ENCODE assay signal across 10 mouse cellular contexts in genomic region chr10:111516804-111517436, GRCm38 (mm10). TPM values are rescaled to one million over a fixed set of nuclear protein-coding genes. Genes with fewer than 3 reads are reported as not detected.
DNase-seq lines count a peak whose midpoint lies in the region; ATAC-seq and TF ChIP-seq lines count a peak whose summit lies in the region.
"Had no signal": no experiment of that assay in that cellular context is flagged by ENCODE, and none has a peak within 500 bp of the region (broad histone marks: within the 10 kb centered on the region; RNA-seq: fewer than 3 reads in every experiment).

No protein-coding gene starts in this region.

- 82% methylated on average over 8 of the region's 8 CpGs for WGBS in limb, embryonic 11.5 days
- WGBS in hindbrain, embryonic 14.5 days = 90% methylated on average over 8 of the region's 8 CpGs

- DNase-seq in gastrocnemius, adult 2 months = no peak
- no peak for DNase-seq in gastrocnemius, adult 18-20 months (ENCODE audit: low spot score)
- peak; percentile 64 for DNase-seq in thymus, postnatal 0 days (ENCODE audit: low spot score)
- no peak for DNase-seq in thymus, adult 18-20 months
- no peak for DNase-seq in limb, embryonic 11.5 days (ENCODE audit: low spot score)
- peak; percentile 49 for DNase-seq in thymus, postnatal 4 days
- no peak for DNase-seq in testis, postnatal 10 days (ENCODE audit: low spot score)
- DNase-seq in hindbrain, embryonic 14.5 days (ENCODE audit: low spot score) = no peak
- DNase-seq: embryo, embryonic 11 days had no signal

- H3K4me2 ChIP-seq in limb, embryonic 11.5 days (ENCODE audit: low read depth, severe bottlenecking) = no peak overlapping the region
- no peak overlapping the region for H3K4me2 ChIP-seq in hindbrain, embryonic 14.5 days (replicated peaks)

- no peaks in the 10 kb centered on the region for H3K36me3 ChIP-seq in limb, embryonic 11.5 days (ENCODE audit: control insufficient read depth, insufficient read depth, low read length)
- no peaks in the 10 kb centered on the region for H3K36me3 ChIP-seq in hindbrain, embryonic 14.5 days (replicated peaks; ENCODE audit: control insufficient read depth, insufficient read depth)

- H3K9ac ChIP-seq in limb, embryonic 11.5 days (ENCODE audit: low read length) = no peak overlapping the region
- no peak overlapping the region for H3K9ac ChIP-seq in hindbrain, embryonic 14.5 days

- TF ChIP-seq CTCF in gastrocnemius, adult 2 months (IDR thresholded peaks at IDR 0.05) = no peak

- intact Hi-C loops in gastrocnemius, adult 2 months (cut with DNase I) = no loop called here

- peak overlapping the region; percentile 63 for H3K27ac ChIP-seq in gastrocnemius, adult 2 months
- peak overlapping the region; percentile 42 for H3K27ac ChIP-seq in limb, embryonic 11.5 days (replicated peaks; ENCODE audit: low read depth, low read length)
- H3K27ac ChIP-seq in hindbrain, embryonic 14.5 days = no peak overlapping the region

- H3K4me3 ChIP-seq in gastrocnemius, adult 2 months = no peak overlapping the region
- no peak overlapping the region for H3K4me3 ChIP-seq in limb, embryonic 11.5 days (ENCODE audit: low read depth, low read length)
- no peak overlapping the region for H3K4me3 ChIP-seq in hindbrain, embryonic 14.5 days (replicated peaks; ENCODE audit: low read length)

- H3K9me3 ChIP-seq in limb, embryonic 11.5 days (ENCODE audit: control insufficient read depth, low read length) = no peaks in the 10 kb centered on the region
- H3K9me3 ChIP-seq in hindbrain, embryonic 14.5 days (ENCODE audit: control insufficient read depth, low read length) = no peaks in the 10 kb centered on the region

- no peak for ATAC-seq in limb, embryonic 11.5 days (ENCODE audit: insufficient number of reproducible peaks, low FRiP score, low TSS enrichment, low read depth)
- ATAC-seq in hindbrain, embryonic 14.5 days (ENCODE audit: low FRiP score) = no peak
- ATAC-seq: midbrain, embryonic 16.5 days had no signal

- peaks cover 18% of the 10 kb centered on the region for H3K4me1 ChIP-seq in limb, embryonic 11.5 days (ENCODE audit: control insufficient read depth, insufficient read depth, low read length)
- H3K4me1 ChIP-seq in hindbrain, embryonic 14.5 days (replicated peaks; ENCODE audit: control insufficient read depth, insufficient read depth, low read length) = peaks cover 10% of the 10 kb centered on the region

- H3K27me3 ChIP-seq in limb, embryonic 11.5 days (ENCODE audit: control insufficient read depth, insufficient read depth, low read length) = no peaks in the 10 kb centered on the region
- no peaks in the 10 kb centered on the region for H3K27me3 ChIP-seq in hindbrain, embryonic 14.5 days (ENCODE audit: control insufficient read depth, insufficient read depth, low read length)

RNA-seq across cellular contexts. Expression of gene Phlda1, which starts 10.8 kb away (rescaled TPM):
- 1 to 10 TPM; 4.2 to 4.9 TPM for total RNA-seq in gastrocnemius, adult 2 months (2021)
- 1 to 10 TPM; 2.7 to 4.7 TPM for total RNA-seq in gastrocnemius, adult 18-20 months (2021)
- 61.1 and 64.1 TPM in 2 replicates for polyA plus RNA-seq in thymus, postnatal 0 days (2015; fragmentation: Nextera tagmentation; extraction: Ambion mirVana)
- 29.1 and 29.6 TPM in 2 replicates for polyA plus RNA-seq in limb, embryonic 11.5 days (2014; fragmentation: Nextera tagmentation; extraction: Ambion mirVana)
- 57.7 and 66.6 TPM in 2 replicates for polyA plus RNA-seq in hindbrain, embryonic 14.5 days (2014; fragmentation: Nextera tagmentation; extraction: Ambion mirVana)

RNA-seq across cellular contexts. Expression of gene Nap1l1, which starts 43.9 kb away (rescaled TPM):
- total RNA-seq in gastrocnemius, adult 2 months (2021) = 10 to 100 TPM; 62.8 to 64.2 TPM
- total RNA-seq in gastrocnemius, adult 18-20 months (2021) = 10 to 100 TPM; 63.4 to 69.3 TPM
- polyA plus RNA-seq in thymus, postnatal 0 days (2015; fragmentation: Nextera tagmentation; extraction: Ambion mirVana) = 222 and 227 TPM in 2 replicates
- polyA plus RNA-seq in limb, embryonic 11.5 days (2014; fragmentation: Nextera tagmentation; extraction: Ambion mirVana) = 415 and 416 TPM in 2 replicates
- polyA plus RNA-seq in hindbrain, embryonic 14.5 days (2014; fragmentation: Nextera tagmentation; extraction: Ambion mirVana) = 178 and 185 TPM in 2 replicates

Comparison
In these comparisons a context has a peak if more than half of its experiments do, and no peak if none do; other contexts are left out.
1. DNase-seq: peak in thymus, postnatal 0 days (single experiment) and thymus, postnatal 4 days (single experiment); none in gastrocnemius, adult 2 months (single experiment), gastrocnemius, adult 18-20 months (single experiment), thymus, adult 18-20 months (0 of 2), limb, embryonic 11.5 days (single experiment), testis, postnatal 10 days (single experiment) and hindbrain, embryonic 14.5 days (single experiment).